Mouse (Mus musculus): ENCODE data around the gene Nub1.

GRCm38 (mm10) chr5:24752175-24752498 lies 66.8 kb downstream of the Nub1 start:
- TF ChIP-seq GATA1 (IDR thresholded peaks at IDR 0.05; ENCODE audit: borderline replicate concordance, low read length) (no peak), FLI1 (IDR thresholded peaks at IDR 0.05; ENCODE audit: low read length) (no peak)

Data from megakaryocyte, embryonic 14.5 days (primary cell).